Mouse (Mus musculus) adrenal gland, adult 8-10 months (tissue): ENCODE data around the gene Slc35e4. TPM values are rescaled to one million over a fixed set of nuclear protein-coding genes. Genes with fewer than 3 reads are reported as not detected.
A peak's percentile ranks its signal among the peaks of the same experiment; 100 is the strongest.
"Not testable (repeated sequence)": the region's sequence is repeated elsewhere in the genome, so short reads cannot be mapped to it uniquely, and the experiment has no call there.

ENCODE experiments used
- DNase-seq: peaks from one replicate; pipeline ENCODE4 v3.0.0; 2022
- total RNA-seq, 4 experiments: library from RNA; stranded (reverse); gene quantifications; 2 replicates each; pipeline ENCODE4 v1.2.4; 2022

Slc35e4 gene
- total RNA-seq, 4 experiments from 2014 or later, result 5.9 to 15.5 (median 10.2) TPM

DNA sequence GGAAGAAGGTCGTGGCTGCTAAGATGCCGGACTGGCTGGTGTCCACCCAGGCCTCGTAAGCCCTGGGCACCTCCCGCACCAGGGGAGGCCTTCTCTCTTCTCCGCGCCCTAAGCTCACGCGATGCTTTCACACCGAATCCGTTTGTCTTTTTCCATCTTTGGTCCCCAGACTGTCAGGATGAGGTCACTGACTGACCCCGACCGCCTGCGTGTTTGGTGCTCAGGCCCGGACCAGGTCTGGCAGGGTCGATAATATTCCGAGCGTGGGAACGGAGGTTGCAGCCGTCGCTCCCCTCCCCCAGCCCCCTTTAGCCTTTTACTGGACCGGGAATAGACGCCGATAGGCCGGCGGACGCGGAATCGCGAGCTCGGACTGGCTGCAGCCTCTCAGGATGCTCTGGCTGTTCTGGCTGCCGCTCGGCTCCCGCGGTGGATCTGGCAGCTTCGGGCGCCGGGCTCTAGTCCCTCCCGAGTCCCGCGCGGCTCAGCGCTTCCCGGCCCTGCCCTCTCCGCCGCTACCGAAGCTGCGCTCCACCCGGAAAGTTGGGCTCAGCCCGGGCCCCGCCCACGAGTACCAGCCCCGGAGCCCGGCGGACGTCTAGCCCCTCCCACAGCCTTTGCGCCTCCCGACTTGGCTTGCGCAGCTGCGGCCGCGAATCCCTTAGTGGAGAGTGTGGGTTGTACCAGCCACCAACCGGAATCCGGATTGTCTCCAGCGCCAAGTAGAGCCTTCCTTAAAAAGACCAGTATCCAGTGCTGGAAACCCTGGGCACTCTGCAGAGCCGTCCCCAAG is 952 bp downstream of the Slc35e4 start:
- peak; percentile 93 for DNase-seq

GRCm38 (mm10) chr11:3912875-3913271 is 1.6 kb downstream of the Slc35e4 start:
- DNase-seq, result no peak

DNA sequence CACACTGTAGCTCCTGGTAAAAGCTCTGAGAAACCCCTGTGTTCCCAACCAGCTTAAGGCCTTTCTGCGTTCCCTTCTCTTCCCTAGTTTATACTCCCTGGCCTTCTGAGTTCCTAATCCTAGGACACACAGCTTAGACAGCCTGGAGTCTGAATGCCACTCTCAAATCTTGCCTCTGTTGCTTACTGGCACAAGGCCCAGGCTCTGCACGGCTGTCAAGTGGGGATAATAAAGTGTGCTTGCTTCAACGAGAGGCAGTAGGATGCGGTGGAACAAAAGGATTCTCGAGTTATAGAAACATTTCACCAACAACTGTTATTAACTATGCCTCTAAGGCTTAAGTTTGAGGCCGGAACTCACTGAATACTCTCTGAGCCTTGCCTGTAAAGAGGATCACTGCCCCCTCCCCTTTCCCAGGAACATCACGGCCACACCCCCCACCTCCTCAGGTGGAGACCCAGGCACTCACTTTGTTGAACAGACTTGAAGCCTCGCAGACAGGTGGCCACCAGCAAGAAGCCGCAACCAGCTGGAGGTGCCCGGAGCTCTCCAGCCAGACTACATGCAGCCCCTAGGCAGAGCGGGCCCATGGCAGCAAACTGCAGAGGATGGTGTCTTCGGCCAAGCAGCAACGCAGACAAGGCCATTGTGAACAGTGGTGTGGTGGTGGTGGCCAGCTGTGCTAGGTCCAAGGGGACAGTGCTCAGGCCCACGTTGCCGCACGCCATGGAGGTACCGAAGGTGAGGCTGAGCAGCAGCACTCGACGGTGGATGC is 2.2 kb downstream of the Slc35e4 start:
- DNase-seq, result no peak

DNA sequence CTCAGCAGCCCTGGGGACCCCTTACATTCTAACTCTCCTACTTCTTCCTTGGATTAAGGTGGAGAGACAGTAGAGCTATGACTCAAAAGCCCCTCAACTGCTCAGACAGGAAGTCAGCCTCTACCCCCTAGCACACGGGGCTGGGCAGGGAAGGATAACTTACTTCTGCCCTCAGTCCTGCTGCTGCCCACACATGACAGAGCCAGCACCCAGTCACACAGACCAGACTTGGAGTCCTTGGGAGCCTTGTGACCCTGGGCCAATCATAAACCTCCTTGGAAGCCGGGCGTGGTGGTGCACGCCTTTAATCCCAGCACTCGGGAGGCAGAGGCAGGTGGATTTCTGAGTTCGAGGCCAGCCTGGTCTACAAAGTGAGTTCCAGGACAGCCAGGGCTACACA is 3.0 kb downstream of the Slc35e4 start:
- DNase-seq, result not testable (repeated sequence)

- no peak for DNase-seq
Measured at GRCm38 (mm10) chr11:3910513-3911310, 3.8 kb downstream of the Slc35e4 start.

DNA sequence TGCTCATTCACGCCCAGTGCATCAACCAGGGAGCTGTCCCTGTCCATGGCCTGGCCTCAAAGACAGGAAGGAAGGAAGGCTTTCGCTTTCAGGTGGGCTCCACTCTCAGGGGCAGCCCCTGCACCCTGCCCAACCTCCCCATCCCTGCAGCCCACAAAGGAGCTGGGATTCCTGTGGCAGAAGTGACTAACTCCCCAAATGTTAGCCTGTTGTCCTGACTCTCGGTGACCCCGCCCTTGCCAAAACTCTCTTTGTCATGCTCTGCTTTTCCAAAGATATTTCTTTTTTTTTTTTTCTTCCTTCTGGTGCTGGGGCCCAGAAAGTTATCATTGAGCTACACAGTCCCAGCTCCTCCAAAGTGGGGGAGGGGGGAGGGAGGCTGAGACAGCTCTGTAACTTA is 5.2 kb downstream of the Slc35e4 start:
- no peak for DNase-seq

- DNase-seq, result no peak
Measured at GRCm38 (mm10) chr11:3905446-3905845, 9.0 kb downstream of the Slc35e4 start.

- no peak for DNase-seq
Measured at GRCm38 (mm10) chr11:3904673-3905072, 9.8 kb downstream of the Slc35e4 start.

DNA sequence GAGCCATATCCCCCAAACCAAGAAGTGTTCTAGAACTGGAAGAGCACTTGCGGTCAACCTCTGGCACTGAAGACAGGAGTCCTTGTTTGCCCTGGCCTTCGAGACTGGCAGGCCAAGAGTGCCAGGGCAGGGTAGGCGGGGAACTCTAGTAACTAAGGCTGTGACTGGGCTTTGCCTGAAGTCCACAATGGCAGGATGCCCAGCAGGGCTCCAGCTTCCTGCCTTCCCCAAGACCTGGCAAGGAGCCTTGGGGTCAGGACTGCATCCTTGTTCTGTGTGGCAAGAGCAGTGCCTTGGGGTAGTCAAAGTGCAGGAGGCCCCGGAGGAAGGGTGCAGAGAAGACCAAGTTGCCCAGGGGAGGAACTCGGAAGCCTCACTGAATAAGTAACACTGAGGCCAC is 11.4 kb downstream of the Slc35e4 start:
- DNase-seq, result peak; percentile 76

GRCm38 (mm10) chr11:3902516-3902915 is 11.9 kb downstream of the Slc35e4 start:
- no peak for DNase-seq

DNA sequence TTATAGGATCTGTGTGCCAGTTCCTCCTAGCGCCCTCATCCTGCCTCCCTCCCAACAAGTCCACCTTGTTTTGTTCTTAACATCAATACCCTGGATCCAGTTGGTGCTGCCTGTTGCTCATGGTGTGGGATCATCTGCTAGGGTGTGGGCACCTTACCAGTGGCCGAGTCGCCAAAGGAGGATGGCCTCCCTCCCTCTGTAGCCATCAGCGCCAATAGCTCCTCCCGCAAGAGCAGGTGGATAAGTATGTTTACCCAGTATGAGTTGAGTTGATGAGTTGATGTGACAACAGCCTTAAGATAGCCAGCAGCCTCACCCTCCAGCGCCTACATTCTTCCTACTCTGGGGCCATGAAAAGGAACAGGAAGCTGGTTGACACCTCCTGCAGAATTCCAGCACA is 14.2 kb downstream of the Slc35e4 start:
- no peak for DNase-seq

DNA sequence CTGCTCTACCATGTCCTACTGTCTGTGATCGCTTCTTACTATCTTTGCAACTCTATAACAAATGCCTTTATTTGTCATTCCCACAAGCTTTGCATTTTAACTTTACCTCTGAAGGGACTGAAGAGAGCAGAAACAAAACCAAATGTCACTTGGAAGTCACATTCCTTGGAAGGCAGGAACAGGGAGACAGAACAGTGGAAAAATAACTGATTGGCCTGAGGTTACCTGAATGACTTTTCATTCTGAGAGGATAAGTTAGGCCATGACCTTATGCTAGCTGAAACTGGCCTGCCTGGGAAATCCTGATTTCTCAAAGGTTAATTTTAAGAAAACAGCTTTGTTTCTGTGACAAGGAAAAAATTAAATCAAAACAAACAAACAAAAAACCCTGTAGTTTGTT is 18.5 kb downstream of the Slc35e4 start:
- DNase-seq, result no peak

DNA sequence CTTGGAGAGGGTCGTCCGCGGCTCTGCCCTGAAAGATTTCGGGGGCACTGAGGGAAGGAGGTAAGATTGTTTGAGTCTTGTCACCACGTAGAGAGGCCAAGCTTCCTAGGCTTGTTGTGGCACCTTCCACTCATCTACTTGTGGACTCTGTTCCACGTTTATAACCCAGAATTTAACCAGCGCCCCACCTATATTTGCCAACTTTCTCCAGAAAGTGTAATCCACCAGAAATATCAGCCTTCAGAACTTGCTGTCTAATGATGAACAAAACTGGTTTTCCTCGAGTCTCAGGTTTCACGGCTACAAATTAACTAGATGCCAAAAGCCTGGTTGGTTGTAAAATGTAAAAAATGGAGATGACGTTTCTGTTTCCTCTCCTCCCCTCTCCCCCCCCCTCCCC is 19.0 kb downstream of the Slc35e4 start:
- DNase-seq, result no peak

GRCm38 (mm10) chr11:3894406-3895281 is 19.8 kb downstream of the Slc35e4 start, which contains the start of the genes 4921536K21Rik and Dusp18:
4921536K21Rik (minus strand) TSS chr11:3895098.
Dusp18 (plus strand) TSS chr11:3895240.
- DNase-seq, result peak; percentile 93

DNA sequence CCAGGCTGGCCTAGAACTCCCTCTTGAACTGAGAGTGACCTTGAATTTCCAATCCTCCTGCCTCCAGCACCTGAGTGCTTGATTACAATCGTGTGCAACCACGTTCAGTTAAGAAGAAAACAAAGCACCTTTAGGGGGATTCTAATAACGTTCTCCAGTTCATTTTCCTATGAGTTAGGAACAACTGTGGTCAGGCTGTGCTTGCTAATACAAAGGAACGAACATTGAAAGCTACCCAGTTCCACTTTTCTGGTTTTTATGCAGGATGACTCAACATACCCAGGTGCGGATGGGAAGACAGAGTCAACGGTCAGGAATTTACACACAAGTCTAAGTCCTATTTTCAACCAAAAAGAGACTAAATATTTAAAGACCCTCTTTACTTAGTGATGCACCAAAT is 20.5 kb downstream of the Slc35e4 start:
- DNase-seq, result no peak

DNA sequence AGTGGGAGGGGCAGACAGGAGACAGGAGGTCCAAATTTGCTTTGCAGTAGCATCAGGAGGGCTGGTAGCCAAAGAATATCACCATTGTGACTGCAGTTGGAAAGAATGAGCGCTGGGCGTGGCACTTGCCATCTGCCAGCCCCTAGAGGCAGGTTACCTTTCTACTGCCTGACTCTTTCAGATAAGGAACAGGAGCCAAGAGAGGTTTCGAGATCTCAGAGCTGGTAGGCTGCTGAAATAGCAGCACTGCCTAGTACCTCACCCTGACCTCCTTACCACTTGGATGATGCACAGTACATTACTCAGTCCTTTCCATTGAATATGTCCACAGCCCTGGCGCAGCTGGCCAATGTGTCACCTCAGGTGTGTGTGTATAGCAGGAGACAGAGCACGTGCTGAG is 27.1 kb downstream of the Slc35e4 start:
- DNase-seq, result no peak

- no peak for DNase-seq
Measured at GRCm38 (mm10) chr11:3883711-3884110, 30.8 kb downstream of the Slc35e4 start.

DNA sequence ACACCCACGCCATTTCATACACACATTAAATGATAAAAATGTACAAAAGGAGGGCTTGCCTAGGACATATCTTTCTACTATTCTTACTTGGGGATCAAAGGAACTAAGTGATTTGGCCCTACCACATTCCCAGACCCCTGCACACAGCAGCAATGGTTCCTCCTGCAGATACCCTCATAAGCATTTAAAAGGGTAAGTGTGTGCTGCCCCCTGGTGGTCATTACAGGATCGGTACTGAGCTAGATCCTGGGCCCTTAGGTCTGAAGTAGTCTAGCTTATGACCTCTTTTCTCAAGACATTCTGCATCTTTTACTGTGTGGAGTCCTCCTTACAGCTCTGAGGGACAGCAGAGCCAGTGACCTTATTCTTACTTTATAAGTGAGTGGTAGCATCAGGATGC is 34.6 kb downstream of the Slc35e4 start:
- peak; percentile 48 for DNase-seq

- no peak for DNase-seq
Measured at GRCm38 (mm10) chr11:3878660-3879059, 35.8 kb downstream of the Slc35e4 start.

GRCm38 (mm10) chr11:3876419-3876818 is 38.0 kb downstream of the Slc35e4 start:
- DNase-seq, result no peak

DNA sequence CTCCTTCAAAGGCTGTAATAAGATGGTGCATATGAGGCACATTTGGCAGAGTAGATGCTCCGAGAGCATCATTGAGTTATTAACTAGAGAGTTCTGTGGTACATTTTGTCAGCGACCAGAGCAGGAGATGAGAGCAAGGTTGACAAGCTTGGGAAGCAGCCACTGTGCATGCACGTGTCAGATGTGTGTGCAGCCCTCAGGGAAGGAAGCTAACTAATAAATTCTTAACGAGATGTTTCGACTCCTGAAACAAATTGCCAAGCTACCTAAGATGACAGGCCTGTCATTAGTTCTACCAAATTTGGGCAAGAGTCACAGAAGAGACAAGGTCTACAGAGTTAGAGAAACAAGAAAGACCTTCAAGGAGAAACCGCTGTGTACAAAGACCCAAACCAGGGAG is 50.1 kb downstream of the Slc35e4 start:
- DNase-seq, result no peak
